Mouse (Mus musculus) E14TG2a.4 (cell line): Measurements from ENCODE around the gene Mblac2.

Experiments
- H3K27me3 ChIP-seq: 2 replicates; pipeline ENCODE4 v1.6.1; 2014; ENCODE audit warnings: low read length, control low read depth; ENCODE audit not compliant: insufficient read depth
- H3K36me3 ChIP-seq: 2 replicates; pipeline ENCODE4 v1.6.1; 2014; ENCODE audit warnings: low read length, control low read depth; ENCODE audit not compliant: insufficient read depth
- H3K4me1 ChIP-seq: replicated peaks from 2 replicates; pipeline ENCODE4 v1.6.1; 2014; ENCODE audit warnings: low read depth, low read length, control low read depth
- H3K4me3 ChIP-seq: replicated peaks from 2 replicates; pipeline ENCODE4 v1.5.1; 2014; ENCODE audit warnings: mild to moderate bottlenecking, low read length
- H3K9me3 ChIP-seq: 2 replicates; pipeline ENCODE4 v1.6.1; 2014; ENCODE audit warnings: low read length, control low read depth
- CTCF ChIP-seq: conservative IDR thresholded peaks from 2 replicates; pipeline ENCODE4 v1.5.1; 2014; ENCODE audit warnings: low read length
- NANOG ChIP-seq: IDR thresholded peaks from 2 replicates; pipeline ENCODE4 v1.6.1; 2014; ENCODE audit warnings: borderline replicate concordance, low read length, mixed read lengths
- POU5F1 ChIP-seq: IDR thresholded peaks from 2 replicates; pipeline ENCODE4 v1.6.1; 2014; ENCODE audit warnings: low read length, borderline replicate concordance

Gene Mblac2

GRCm38 (mm10) chr13:81689587-81689986, 21.6 kb upstream of the Mblac2 start:
- TF ChIP-seq NANOG (no peak), POU5F1 (no peak), CTCF (no peak)
- no peaks in the 10 kb centered on the region for H3K9me3 ChIP-seq
- H3K27me3 ChIP-seq = no peaks in the 10 kb centered on the region
- peaks cover 57% of the 10 kb centered on the region for H3K36me3 ChIP-seq
- peaks cover 53% of the 10 kb centered on the region for H3K4me1 ChIP-seq
- H3K4me3 ChIP-seq = no peak overlapping the region

- Histone ChIP-seq H3K9me3 (no peaks in the 10 kb centered on the region), H3K4me1 (peaks cover 57% of the 10 kb centered on the region), H3K36me3 (peaks cover 51% of the 10 kb centered on the region), H3K27me3 (no peaks in the 10 kb centered on the region), H3K4me3 (no peak overlapping the region)
- TF ChIP-seq CTCF (no peak), NANOG (no peak), POU5F1 (no peak)
Observed at GRCm38 (mm10) chr13:81690477-81690876, 20.7 kb upstream of the Mblac2 start.

GRCm38 (mm10) chr13:81691606-81692005, 19.5 kb upstream of the Mblac2 start:
- TF ChIP-seq NANOG (no peak), POU5F1 (no peak), CTCF (no peak)
- no peaks in the 10 kb centered on the region for H3K9me3 ChIP-seq
- no peaks in the 10 kb centered on the region for H3K27me3 ChIP-seq
- peak overlapping the region; percentile 46 for H3K4me3 ChIP-seq
- peaks cover 57% of the 10 kb centered on the region for H3K4me1 ChIP-seq
- H3K36me3 ChIP-seq = peaks cover 42% of the 10 kb centered on the region

- H3K4me3 ChIP-seq = peak overlapping the region; percentile 24
- H3K27me3 ChIP-seq = no peaks in the 10 kb centered on the region
- peaks cover 50% of the 10 kb centered on the region for H3K36me3 ChIP-seq
- H3K4me1 ChIP-seq = peaks cover 52% of the 10 kb centered on the region
- H3K9me3 ChIP-seq = no peaks in the 10 kb centered on the region
- no peak for TF ChIP-seq CTCF
- no peak for TF ChIP-seq POU5F1
- no peak for TF ChIP-seq NANOG
Observed at GRCm38 (mm10) chr13:81694446-81694845, 16.7 kb upstream of the Mblac2 start.

- Histone ChIP-seq H3K4me1 (peaks cover 43% of the 10 kb centered on the region), H3K36me3 (peaks cover 42% of the 10 kb centered on the region), H3K4me3 (no peak overlapping the region), H3K9me3 (no peaks in the 10 kb centered on the region), H3K27me3 (no peaks in the 10 kb centered on the region)
- TF ChIP-seq POU5F1 (no peak), CTCF (no peak), NANOG (0 out of 2 replicates have a peak, but pooled peaks have one; percentile 15)
Observed at GRCm38 (mm10) chr13:81703148-81703547, 8.0 kb upstream of the Mblac2 start.

- no peak overlapping the region for H3K4me3 ChIP-seq
- H3K27me3 ChIP-seq = no peaks in the 10 kb centered on the region
- peaks cover 48% of the 10 kb centered on the region for H3K4me1 ChIP-seq
- H3K9me3 ChIP-seq = no peaks in the 10 kb centered on the region
- peaks cover 43% of the 10 kb centered on the region for H3K36me3 ChIP-seq
- TF ChIP-seq NANOG = no peak
- no peak for TF ChIP-seq CTCF
Observed at GRCm38 (mm10) chr13:81703621-81704020, 7.5 kb upstream of the Mblac2 start.

GRCm38 (mm10) chr13:81706311-81706710, 4.8 kb upstream of the Mblac2 start:
- TF ChIP-seq NANOG = no peak
- TF ChIP-seq CTCF = no peak
- TF ChIP-seq POU5F1 = no peak
- H3K4me1 ChIP-seq = peaks cover 64% of the 10 kb centered on the region
- H3K4me3 ChIP-seq = no peak overlapping the region
- no peaks in the 10 kb centered on the region for H3K9me3 ChIP-seq
- no peaks in the 10 kb centered on the region for H3K27me3 ChIP-seq
- peaks cover 29% of the 10 kb centered on the region for H3K36me3 ChIP-seq

- TF ChIP-seq CTCF (no peak), POU5F1 (no peak), NANOG (no peak)
- Histone ChIP-seq H3K27me3 (no peaks in the 10 kb centered on the region), H3K9me3 (no peaks in the 10 kb centered on the region), H3K4me3 (peak overlapping the region; percentile 92), H3K36me3 (peaks cover 19% of the 10 kb centered on the region), H3K4me1 (peaks cover 65% of the 10 kb centered on the region)
Observed at GRCm38 (mm10) chr13:81709805-81710204, 1.3 kb upstream of the Mblac2 start.

GRCm38 (mm10) chr13:81710266-81710665, 875 bp upstream of the Mblac2 start:
- TF ChIP-seq NANOG = no peak
- TF ChIP-seq POU5F1 = no peak
- TF ChIP-seq CTCF = no peak

More at GRCm38 (mm10) chr13:81710266-81710665, 875 bp upstream of the Mblac2 start:
- Histone ChIP-seq H3K27me3 (no peaks in the 10 kb centered on the region), H3K4me3 (peak overlapping the region; percentile 92), H3K36me3 (peaks cover 19% of the 10 kb centered on the region), H3K4me1 (peaks cover 64% of the 10 kb centered on the region), H3K9me3 (no peaks in the 10 kb centered on the region)
